Mouse (Mus musculus): ENCODE data around the gene Mucl3. TPM values are rescaled to one million over a fixed set of nuclear protein-coding genes. Genes with fewer than 3 reads are reported as not detected.

The Mucl3 gene
- polyA plus RNA-seq, 1 experiment = 0.19 TPM

GRCm38 (mm10) chr17:35672527-35672926 is 29.0 kb upstream of the Mucl3 start:
- TF ChIP-seq CTCF (IDR thresholded peaks at IDR 0.05; ENCODE audit: borderline replicate concordance, insufficient read depth, low read length) (no peak), POLR2A (IDR thresholded peaks at IDR 0.05; ENCODE audit: low read depth, low read length) (no peak; the same call in 1 of the 2 replicates)
- no peaks in the 10 kb centered on the region; the same call in 1 of the 2 replicates for H3K4me1 ChIP-seq (ENCODE audit: control insufficient read depth, insufficient read depth, low read length)
- no peak overlapping the region for H3K27ac ChIP-seq (ENCODE audit: insufficient read depth, low read length)
- H3K4me3 ChIP-seq (ENCODE audit: insufficient read depth, low read length) = 0 out of 2 replicates have a peak overlapping the region, but pooled peaks have one; percentile 100

GRCm38 (mm10) chr17:35671846-35672245 is 28.4 kb upstream of the Mucl3 start:
- Histone ChIP-seq H3K4me1 (ENCODE audit: control insufficient read depth, insufficient read depth, low read length) (no peaks in the 10 kb centered on the region; the same call in 1 of the 2 replicates), H3K4me3 (ENCODE audit: insufficient read depth, low read length) (no peak overlapping the region), H3K27ac (ENCODE audit: insufficient read depth, low read length) (no peak overlapping the region)
- no peak for TF ChIP-seq CTCF (IDR thresholded peaks at IDR 0.05; ENCODE audit: borderline replicate concordance, insufficient read depth, low read length)
- TF ChIP-seq POLR2A (IDR thresholded peaks at IDR 0.05; ENCODE audit: low read depth, low read length) = no peak

GRCm38 (mm10) chr17:35669731-35670130 is 26.2 kb upstream of the Mucl3 start:
- no peak for TF ChIP-seq POLR2A (IDR thresholded peaks at IDR 0.05; ENCODE audit: low read depth, low read length)
- no peak for TF ChIP-seq CTCF (IDR thresholded peaks at IDR 0.05; ENCODE audit: borderline replicate concordance, insufficient read depth, low read length)

GRCm38 (mm10) chr17:35667334-35668065 is 24.0 kb upstream of the Mucl3 start, which contains the start of gene Vars2:
Gene Vars2, minus strand, starts transcription at chr17:35667592.
- peak within 1 kb of the TSS; percentile 60 for H3K4me3 ChIP-seq (ENCODE audit: insufficient read depth, low read length)
- H3K4me1 ChIP-seq (ENCODE audit: control insufficient read depth, insufficient read depth, low read length) = no peaks in the 10 kb centered on the region
- peak; percentile 76 for TF ChIP-seq POLR2A (IDR thresholded peaks at IDR 0.05; ENCODE audit: low read depth, low read length)
- no peak for TF ChIP-seq CTCF (IDR thresholded peaks at IDR 0.05; ENCODE audit: borderline replicate concordance, insufficient read depth, low read length)
- H3K27ac ChIP-seq (ENCODE audit: insufficient read depth, low read length) = peak within 1 kb of the TSS; percentile 60

More at GRCm38 (mm10) chr17:35669731-35670130, 26.2 kb upstream of the Mucl3 start:
- Histone ChIP-seq H3K4me3 (ENCODE audit: insufficient read depth, low read length) (no peak overlapping the region), H3K4me1 (ENCODE audit: control insufficient read depth, insufficient read depth, low read length) (no peaks in the 10 kb centered on the region; the same call in 1 of the 2 replicates), H3K27ac (ENCODE audit: insufficient read depth, low read length) (no peak overlapping the region)

GRCm38 (mm10) chr17:35666851-35667256 is 23.4 kb upstream of the Mucl3 start:
- peak overlapping the region; percentile 39 for H3K27ac ChIP-seq (ENCODE audit: insufficient read depth, low read length)
- H3K4me3 ChIP-seq (ENCODE audit: insufficient read depth, low read length) = peak overlapping the region; percentile 60
- no peak for TF ChIP-seq CTCF (IDR thresholded peaks at IDR 0.05; ENCODE audit: borderline replicate concordance, insufficient read depth, low read length)
- TF ChIP-seq POLR2A (IDR thresholded peaks at IDR 0.05; ENCODE audit: low read depth, low read length) = no peak
- H3K4me1 ChIP-seq (ENCODE audit: control insufficient read depth, insufficient read depth, low read length) = no peaks in the 10 kb centered on the region

GRCm38 (mm10) chr17:35665957-35666515 is 22.5 kb upstream of the Mucl3 start:
- TF ChIP-seq CTCF (IDR thresholded peaks at IDR 0.05; ENCODE audit: borderline replicate concordance, insufficient read depth, low read length) (peak; percentile 77; the same call in 1 of the 2 replicates), POLR2A (IDR thresholded peaks at IDR 0.05; ENCODE audit: low read depth, low read length) (no peak)
- Histone ChIP-seq H3K4me3 (ENCODE audit: insufficient read depth, low read length) (no peak overlapping the region), H3K4me1 (ENCODE audit: control insufficient read depth, insufficient read depth, low read length) (no peaks in the 10 kb centered on the region), H3K27ac (ENCODE audit: insufficient read depth, low read length) (no peak overlapping the region)

GRCm38 (mm10) chr17:35653086-35653485 is 9.6 kb upstream of the Mucl3 start:
- Histone ChIP-seq H3K4me3 (ENCODE audit: insufficient read depth, low read length) (no peak overlapping the region), H3K4me1 (ENCODE audit: control insufficient read depth, insufficient read depth, low read length) (0 out of 2 replicates have a peak, but pooled peaks cover 2% of the 10 kb centered on the region), H3K27ac (ENCODE audit: insufficient read depth, low read length) (no peak overlapping the region)
- TF ChIP-seq CTCF (IDR thresholded peaks at IDR 0.05; ENCODE audit: borderline replicate concordance, insufficient read depth, low read length) = no peak
- TF ChIP-seq POLR2A (IDR thresholded peaks at IDR 0.05; ENCODE audit: low read depth, low read length) = no peak

GRCm38 (mm10) chr17:35649429-35649828 is 5.9 kb upstream of the Mucl3 start:
- H3K27ac ChIP-seq (ENCODE audit: insufficient read depth, low read length) = no peak overlapping the region
- 0 out of 2 replicates have a peak, but pooled peaks cover 2% of the 10 kb centered on the region for H3K4me1 ChIP-seq (ENCODE audit: control insufficient read depth, insufficient read depth, low read length)
- no peak overlapping the region for H3K4me3 ChIP-seq (ENCODE audit: insufficient read depth, low read length)
- no peak for TF ChIP-seq POLR2A (IDR thresholded peaks at IDR 0.05; ENCODE audit: low read depth, low read length)
- no peak for TF ChIP-seq CTCF (IDR thresholded peaks at IDR 0.05; ENCODE audit: borderline replicate concordance, insufficient read depth, low read length)

GRCm38 (mm10) chr17:35639352-35639751 is 4.1 kb downstream of the Mucl3 start:
- Histone ChIP-seq H3K4me1 (ENCODE audit: control insufficient read depth, insufficient read depth, low read length) (peaks cover 7% of the 10 kb centered on the region), H3K27ac (ENCODE audit: insufficient read depth, low read length) (peak overlapping the region; percentile 85), H3K4me3 (ENCODE audit: insufficient read depth, low read length) (no peak overlapping the region)
- TF ChIP-seq CTCF (IDR thresholded peaks at IDR 0.05; ENCODE audit: borderline replicate concordance, insufficient read depth, low read length) (no peak), POLR2A (IDR thresholded peaks at IDR 0.05; ENCODE audit: low read depth, low read length) (no peak)
